Mouse (Mus musculus) thymus, postnatal 10 days (tissue): ENCODE measurements around the gene Lypd3.

Experiments
- DNase-seq, 2 experiments: peaks; one replicate each; pipeline ENCODE4 v3.0.0; 2021; ENCODE audit warnings: low spot score in 2 of 2

Lypd3 gene

DNA sequence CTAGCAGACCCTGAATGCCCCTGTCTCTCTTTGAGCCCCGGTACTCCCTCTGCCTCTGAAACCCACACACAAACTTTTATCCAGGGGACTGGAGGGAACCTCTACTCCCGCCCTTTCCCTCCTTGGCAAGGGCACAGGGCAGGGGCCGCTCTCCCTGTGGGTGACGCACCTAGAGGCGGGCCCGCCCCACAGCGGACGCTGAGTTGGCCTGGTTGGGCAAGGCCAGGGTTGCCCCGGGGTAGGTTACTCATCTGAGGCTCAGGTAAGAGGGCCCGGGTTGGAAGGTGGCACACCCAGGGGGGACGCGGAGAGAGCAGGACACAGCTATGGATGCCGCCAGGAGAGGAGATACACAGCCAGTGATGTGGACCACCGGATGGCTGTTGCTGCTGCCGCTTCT is at the start of gene Lypd3:
Gene Lypd3, plus strand, starts transcription at position 287 of the 400 bp plus-strand sequence.
- no peak for DNase-seq

- no peak for DNase-seq
Measured at GRCm38 (mm10) chr7:24586828-24587227, 49.5 kb upstream of the Lypd3 start.

DNA sequence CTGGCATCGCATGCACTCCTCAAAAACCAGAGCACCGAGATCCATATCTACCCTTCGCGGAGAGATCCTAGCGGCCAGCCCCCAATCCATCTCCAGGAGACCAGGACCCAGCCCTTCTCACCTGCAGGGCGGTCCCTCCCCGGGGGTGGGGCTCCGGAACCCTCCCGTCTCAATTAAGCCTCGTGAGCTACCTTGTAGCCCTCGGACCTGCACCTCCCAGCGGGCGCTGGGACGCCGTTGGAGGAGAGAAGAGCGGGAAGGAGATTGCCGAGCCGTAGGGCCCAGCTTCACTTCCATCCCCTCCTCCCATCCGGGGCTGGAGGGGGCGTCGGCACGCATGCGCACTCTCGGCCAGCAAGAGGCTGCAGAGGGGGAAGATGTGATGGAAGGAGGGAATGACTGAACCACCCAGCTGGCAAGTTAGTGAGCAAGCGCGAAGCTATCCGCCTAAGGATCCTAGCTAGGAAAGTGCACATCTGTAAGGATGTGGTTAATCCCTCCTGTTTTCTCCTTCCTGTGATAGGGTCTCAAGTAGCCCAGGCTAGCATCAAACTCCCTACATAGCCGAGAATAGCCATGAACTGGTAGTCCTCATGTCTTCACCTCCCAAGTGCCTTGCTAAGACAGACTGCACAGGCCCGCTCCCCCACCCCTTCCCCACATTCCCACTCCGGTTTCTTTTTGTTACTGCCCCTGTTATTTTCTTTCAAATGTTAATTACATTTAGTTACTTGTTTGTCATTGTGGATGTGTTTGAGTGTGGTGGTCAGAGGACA is 48.8 kb upstream of the Lypd3 start, which contains the start of the genes Ethe1 and Zfp575:
Gene Ethe1, plus strand, starts transcription at position 214 of the 776 bp plus-strand sequence.
Gene Zfp575, minus strand, starts transcription at position 312 of the 776 bp plus-strand sequence.
- peak in 1 of 2 experiments; percentile 54 for DNase-seq

DNA sequence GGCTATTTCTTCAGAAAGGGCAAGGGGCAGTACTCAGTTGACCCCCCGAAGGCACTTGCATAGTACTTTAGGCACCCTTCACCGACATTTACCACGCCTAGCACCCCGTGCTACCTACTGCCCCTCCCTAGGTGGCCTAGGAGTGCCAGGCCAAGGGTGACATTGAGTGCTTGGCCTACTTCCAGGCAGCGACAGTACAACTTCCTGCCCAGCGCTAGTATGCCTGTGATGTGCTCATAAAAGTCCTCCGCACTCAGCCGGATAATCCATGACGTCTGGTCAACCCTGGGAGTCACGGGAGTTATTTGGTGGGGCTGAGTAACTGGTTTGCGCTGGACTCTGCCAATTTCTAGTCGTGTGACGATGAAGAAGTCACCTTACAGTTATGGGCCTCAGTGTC is 48.0 kb upstream of the Lypd3 start:
- no peak for DNase-seq

- DNase-seq: no peak
Measured at GRCm38 (mm10) chr7:24591735-24592134, 44.6 kb upstream of the Lypd3 start.

DNA sequence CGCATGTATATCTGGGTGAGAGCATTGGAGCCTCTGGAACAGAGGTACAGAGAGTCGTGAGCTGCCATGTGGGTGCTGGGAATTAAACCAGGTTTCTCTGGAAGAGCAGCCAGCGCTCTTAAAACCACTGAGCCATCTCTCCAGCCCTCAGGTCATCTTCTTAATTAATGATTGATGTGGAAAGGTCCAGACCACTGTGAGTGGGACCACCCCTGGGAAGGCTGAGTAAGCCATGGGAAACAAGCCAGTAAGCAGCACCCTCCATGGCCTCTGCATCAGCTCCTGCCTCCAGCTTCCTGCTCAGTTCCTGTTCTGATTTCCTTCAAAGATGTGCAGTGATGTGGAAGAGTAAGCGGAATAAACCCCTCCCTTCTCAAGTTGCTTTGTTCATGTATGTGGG is 44.2 kb upstream of the Lypd3 start:
- no peak for DNase-seq

DNA sequence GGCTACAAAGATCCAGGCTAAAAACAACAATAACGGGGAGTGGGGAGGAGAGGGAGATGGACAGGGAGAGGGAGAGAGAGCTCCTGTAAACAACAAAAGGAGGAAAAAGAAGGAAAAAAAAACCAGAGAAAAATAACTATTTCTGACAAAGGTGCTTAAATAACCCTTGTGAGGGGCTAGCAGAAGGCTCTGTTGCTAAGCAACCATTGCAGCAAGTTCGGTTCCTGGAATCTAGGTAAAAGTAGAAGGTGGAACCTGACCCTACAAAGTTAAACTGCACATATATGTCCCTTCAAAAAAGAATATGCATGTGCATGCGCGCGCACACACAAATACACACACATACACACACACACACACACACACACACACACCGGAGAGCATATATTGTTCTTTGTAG is 43.6 kb upstream of the Lypd3 start:
- no peak for DNase-seq

- DNase-seq: peak; percentile 62 to 72
Measured at GRCm38 (mm10) chr7:24593621-24594308, 42.6 kb upstream of the Lypd3 start.

DNA sequence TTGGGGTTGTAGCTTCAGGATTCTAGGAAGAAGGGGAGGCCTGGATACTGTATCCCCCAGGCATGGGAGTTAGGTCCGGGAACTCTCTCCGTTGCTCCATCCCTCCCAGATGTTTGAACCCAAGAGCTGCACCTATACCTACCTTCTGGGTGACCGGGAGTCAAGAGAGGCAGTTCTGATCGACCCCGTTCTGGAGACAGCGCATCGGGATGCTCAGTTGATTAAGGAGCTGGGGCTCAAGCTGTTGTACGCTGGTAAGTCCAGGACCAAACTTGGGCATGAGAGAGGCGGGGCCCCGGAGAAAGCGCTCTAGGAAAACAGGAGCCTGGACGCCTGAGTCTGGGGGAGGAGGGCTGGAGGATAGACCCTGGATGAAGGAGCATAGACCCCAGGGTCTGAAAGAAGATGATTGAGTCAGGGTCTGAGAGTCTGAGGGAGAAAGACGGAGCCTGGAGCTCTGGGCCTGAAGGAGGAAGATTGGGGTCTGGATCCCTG is 42.0 kb upstream of the Lypd3 start:
- DNase-seq: no peak

DNA sequence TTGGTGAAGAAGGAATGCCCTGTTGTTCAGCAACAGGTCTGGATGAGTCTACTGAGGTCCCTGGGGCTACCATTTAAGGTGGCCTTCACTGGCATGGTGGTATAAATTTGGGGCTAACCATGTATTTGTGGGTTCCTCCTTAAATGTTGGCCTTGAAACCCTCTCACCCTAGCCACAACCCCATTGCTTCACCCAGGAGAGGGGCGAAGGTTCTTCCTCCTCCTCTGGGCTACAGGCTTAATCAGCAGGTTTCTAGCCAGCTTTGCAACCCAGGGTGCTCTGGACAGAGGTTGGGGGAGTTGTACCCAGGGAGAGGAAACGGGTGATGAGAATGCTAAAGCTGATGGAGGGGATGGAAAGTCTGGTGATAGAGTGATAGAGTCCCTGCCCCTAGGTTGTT is 40.9 kb upstream of the Lypd3 start:
- no peak for DNase-seq

DNA sequence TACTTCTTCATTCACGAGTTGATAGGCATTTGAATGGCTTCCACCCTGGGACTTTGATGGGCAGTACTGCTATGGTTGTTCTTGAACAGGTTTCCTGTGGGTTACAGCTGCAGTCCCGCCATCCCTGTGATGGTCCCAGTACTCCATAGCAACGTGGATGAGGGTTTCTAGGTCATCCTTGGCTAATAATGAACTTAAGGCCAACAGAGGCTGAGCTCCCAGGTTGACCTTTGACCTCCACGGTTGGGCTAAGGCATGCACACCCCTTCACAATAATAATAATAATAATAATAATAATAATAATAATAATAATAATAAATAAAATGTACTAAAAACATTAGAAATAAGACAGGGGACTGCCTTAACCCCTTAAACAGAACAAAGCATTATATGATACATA is 38.2 kb upstream of the Lypd3 start:
- no peak for DNase-seq

DNA sequence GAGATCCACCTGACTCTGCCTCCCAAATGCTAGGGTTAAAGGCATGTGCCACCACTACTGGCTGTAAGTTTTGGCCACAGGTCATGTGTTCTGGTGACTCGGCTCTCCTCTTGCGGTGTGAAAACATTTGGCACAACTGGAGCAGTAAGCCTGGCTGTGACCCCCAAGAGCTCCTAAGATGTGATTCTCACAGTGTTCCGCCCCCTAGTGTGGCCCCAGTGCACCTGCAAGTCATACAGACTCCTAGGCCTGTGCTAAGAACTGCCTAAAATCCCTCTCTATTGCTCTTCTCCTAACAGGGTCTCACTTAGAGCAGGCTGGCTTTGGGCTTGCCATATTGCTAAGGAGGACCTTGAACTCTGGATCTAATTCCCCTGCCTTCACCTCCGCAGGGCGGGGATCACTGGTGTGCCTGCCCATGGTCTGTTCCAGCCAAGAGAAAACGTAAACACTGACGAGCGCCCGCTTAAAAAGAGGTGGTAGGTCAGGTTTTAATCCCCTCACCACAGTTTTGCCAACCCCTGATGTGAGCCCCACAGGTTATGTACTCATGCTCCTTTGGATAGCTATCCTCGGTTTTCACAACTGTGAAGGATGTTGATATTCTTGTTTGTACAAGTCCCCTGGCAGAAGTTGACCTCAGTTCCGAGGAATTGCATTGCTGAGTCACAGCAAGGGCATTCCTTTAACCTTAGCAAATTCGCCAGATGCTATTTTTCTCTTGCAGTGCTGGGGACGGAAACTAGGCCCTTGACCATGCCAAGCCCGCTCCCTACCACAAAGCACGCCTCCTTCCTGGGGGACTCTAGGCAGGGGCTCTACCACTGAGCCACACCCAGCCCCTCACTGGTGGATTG is 36.9 kb upstream of the Lypd3 start:
- no peak for DNase-seq

GRCm38 (mm10) chr7:24600941-24601597 is 35.3 kb upstream of the Lypd3 start:
- peak; percentile 86 to 99 for DNase-seq

- no peak for DNase-seq
Measured at GRCm38 (mm10) chr7:24605561-24605960, 30.8 kb upstream of the Lypd3 start.

DNA sequence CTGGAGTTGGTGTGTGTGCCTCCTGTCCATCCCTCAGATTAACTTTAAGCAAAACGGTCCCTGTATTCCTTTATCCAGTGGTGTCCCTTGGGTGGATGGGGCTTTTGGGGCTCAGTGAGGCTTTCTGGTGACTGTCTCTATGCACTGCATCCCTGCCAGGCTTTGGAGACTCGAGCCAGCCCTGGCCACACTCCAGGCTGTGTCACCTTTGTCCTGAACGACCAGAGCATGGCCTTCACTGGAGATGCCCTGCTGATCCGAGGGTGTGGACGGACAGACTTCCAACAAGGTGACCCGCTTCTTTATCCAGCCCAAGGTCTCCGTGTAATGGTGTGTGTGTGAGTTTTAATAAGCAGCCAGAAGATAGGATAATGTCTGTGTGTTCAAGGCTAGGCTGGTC is 30.3 kb upstream of the Lypd3 start:
- DNase-seq: no peak

GRCm38 (mm10) chr7:24608017-24608416 is 28.3 kb upstream of the Lypd3 start:
- DNase-seq: peak; percentile 79 to 80

DNA sequence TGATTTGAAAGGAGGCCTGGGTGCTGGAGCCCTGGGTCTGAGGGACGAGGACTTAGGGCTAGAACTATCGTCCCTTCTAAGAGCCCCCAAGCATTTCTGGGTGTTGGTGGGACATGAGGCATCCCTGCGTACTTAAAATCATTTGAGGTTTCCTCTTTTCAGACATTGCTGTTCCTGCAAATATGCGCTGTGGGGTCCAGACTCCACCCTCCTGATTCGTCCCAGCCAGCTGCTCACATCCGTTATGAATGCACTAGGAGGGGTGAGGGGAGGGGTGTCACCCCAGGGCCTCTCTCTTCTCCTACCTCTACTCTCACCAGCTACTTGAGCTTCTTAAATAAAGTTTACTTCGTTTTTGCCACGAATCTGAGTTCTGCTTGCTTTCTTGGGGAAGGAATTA is 27.8 kb upstream of the Lypd3 start:
- DNase-seq: peak; percentile 69 to 75

DNA sequence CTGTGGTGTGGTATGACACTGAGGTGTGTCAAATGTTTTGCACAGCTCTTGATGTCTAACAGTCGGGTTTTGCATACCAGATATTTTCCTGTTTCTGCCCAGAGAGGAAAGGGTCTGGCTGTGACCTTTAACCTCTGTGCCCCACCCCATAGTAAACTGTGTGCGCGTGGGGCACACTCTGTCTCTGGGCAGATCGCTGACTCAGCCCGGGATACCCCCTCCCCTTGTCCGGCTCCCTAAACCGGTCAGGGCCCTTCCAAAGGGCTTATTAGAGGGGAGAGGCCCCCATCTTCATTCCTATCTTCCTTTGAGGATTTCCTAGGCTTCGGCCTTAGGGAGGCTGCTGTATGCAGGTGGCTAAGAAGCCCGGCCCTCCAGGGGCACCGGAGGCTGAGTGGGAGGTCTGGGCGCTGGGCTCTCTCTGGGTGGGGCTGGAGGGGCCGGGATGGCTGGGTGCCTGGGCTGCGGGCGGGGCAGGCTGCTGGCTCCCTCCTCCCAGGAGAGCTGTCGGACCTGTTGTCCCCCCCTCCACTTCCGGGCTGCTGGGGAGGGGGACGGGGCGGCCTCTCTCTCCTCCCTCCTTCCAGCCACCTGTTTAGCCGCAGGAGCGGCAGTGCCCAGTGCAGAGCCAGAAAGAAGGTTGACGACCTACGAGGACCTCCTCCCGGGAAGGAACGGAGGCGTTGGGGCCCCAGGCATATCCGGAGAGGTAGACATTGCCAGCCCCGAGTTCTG is 26.0 kb upstream of the Lypd3 start, which contains the start of gene Phldb3:
Gene Phldb3, plus strand, starts transcription at position 620 of the 735 bp plus-strand sequence.
- peak; percentile 50 to 60 for DNase-seq

GRCm38 (mm10) chr7:24610879-24611494 is 25.4 kb upstream of the Lypd3 start:
- peak; percentile 94 to 96 for DNase-seq

DNA sequence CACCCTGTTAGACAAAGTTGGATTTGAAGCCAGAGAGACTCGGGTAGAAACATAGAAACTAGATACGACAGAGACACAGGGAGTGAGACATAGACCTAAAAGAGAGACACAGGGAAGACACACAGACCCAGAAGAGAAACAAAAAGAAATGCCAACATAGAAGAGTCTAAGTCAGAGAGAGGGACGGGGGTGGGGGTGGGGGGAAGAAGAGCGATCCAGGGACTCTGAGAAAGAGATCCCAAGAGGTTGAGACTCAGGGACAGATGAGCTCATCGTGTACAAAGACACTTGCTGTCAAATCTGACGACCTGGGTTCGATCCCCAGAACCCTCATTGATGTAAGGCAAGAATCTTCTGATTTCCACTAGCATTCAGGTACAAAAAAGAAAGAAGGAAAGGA is 24.6 kb upstream of the Lypd3 start:
- DNase-seq: no peak
